Comparison of ENCODE assay signal across 9 mouse cellular contexts in the genomic region with DNA sequence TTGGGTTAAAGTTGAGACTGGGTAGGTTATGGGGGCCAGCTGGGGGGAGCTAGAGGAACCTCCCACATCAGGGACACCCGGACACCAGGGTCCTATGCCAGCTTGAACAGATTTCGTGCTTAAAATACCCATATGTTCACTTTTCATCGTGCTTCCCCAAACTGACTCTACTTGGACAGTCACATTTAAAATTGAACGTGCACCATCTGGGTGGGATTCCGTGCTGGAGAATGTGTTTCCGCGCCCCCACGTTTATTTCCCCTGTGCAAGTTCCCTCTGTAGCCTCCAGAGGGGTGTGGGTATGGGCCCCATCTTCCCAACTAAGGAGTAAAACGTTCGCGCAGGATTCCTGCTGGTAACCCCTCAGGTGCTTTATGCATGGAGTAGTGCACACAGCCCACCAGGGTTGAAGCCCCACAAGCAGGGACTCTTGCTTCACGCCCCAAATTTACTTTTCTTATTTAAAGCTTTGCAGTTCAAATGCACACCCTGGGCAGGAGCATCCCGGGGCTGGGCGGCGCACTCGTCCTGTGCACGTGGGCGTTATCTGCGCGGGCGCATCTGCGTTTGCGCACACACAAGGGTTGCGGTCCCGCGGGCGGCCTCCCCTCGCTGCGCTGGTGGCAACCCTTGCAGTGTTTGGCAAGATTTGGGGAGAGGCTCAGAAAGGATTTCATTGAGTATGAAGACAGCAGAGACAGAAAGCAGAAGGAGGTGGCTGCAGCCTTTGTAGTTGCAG. TPM values are rescaled to one million over a fixed set of nuclear protein-coding genes. Genes with fewer than 3 reads are reported as not detected.
DNase-seq lines count a peak whose midpoint lies in the region; ATAC-seq and TF ChIP-seq lines count a peak whose summit lies in the region.
"Had no signal": no experiment of that assay in that cellular context is flagged by ENCODE, and none has a peak within 500 bp of the region (broad histone marks: within the 10 kb centered on the region; RNA-seq: fewer than 3 reads in every experiment).

No protein-coding gene starts in this region.

- H3K27ac ChIP-seq in heart, embryonic 10.5 days = no peak overlapping the region
- no peak overlapping the region for H3K27ac ChIP-seq in ES-E14 (ENCODE audit: insufficient read depth, low read depth, low read length, poor library complexity, severe bottlenecking)
- H3K27ac ChIP-seq in hindbrain, embryonic 11.5 days (ENCODE audit: low read depth, low read length) = no peak overlapping the region
- no peak overlapping the region for H3K27ac ChIP-seq in limb, embryonic 15.5 days

- ATAC-seq in hindbrain, embryonic 11.5 days (ENCODE audit: low FRiP score) = no peak
- no peak for ATAC-seq in limb, embryonic 15.5 days (ENCODE audit: insufficient number of reproducible peaks, low FRiP score, low TSS enrichment, low read depth)
- no peak for ATAC-seq in megakaryocyte-erythroid progenitor cell, adult 5-6 weeks (replicated peaks; ENCODE audit: low FRiP score, low TSS enrichment, poor library complexity, severe bottlenecking)

- in situ Hi-C loops in ES-E14 (cut with MboI; ENCODE audit: low sequenced_read_pairs in 2 of 2, unreplicated experiment in 2 of 2) = no loop called here

- H3K36me3 ChIP-seq in heart, embryonic 10.5 days = no peaks in the 10 kb centered on the region
- H3K36me3 ChIP-seq in ES-E14 (ENCODE audit: control insufficient read depth, insufficient read depth, low read length, poor library complexity, severe bottlenecking) = no peaks in the 10 kb centered on the region
- no peaks in the 10 kb centered on the region for H3K36me3 ChIP-seq in hindbrain, embryonic 11.5 days (ENCODE audit: control insufficient read depth, insufficient read depth, low read length)
- H3K36me3 ChIP-seq in limb, embryonic 15.5 days = no peaks in the 10 kb centered on the region

- no peak for DNase-seq in heart, embryonic 10.5 days (ENCODE audit: low spot score)
- no peak for DNase-seq in heart, adult 18-20 months
- DNase-seq in ES-E14 (ENCODE audit: low read depth, low spot score) (peak; percentile 28), liver (no peak)
- peak; percentile 23 for DNase-seq in hindbrain, embryonic 11.5 days (ENCODE audit: low spot score)
- no peak for DNase-seq in ovary, adult 18-20 months (ENCODE audit: low spot score)

- WGBS in heart, embryonic 10.5 days = 3% methylated on average over 29 of the region's 29 CpGs
- WGBS in hindbrain, embryonic 11.5 days = 3% methylated on average over 29 of the region's 29 CpGs
- 3% methylated on average over 29 of the region's 29 CpGs for WGBS in limb, embryonic 15.5 days

- H3K9ac ChIP-seq in ES-E14 (ENCODE audit: insufficient read depth, low read depth, low read length, poor library complexity, severe bottlenecking) = no peak overlapping the region
- no peak overlapping the region for H3K9ac ChIP-seq in hindbrain, embryonic 11.5 days (ENCODE audit: low read depth, low read length)
- H3K9ac ChIP-seq in limb, embryonic 15.5 days = no peak overlapping the region

- peaks cover 55% of the 10 kb centered on the region for H3K27me3 ChIP-seq in heart, embryonic 10.5 days (ENCODE audit: insufficient read depth, poor library complexity, severe bottlenecking)
- peaks cover 35% of the 10 kb centered on the region for H3K27me3 ChIP-seq in hindbrain, embryonic 11.5 days (ENCODE audit: control insufficient read depth, insufficient read depth, low read length)
- H3K27me3 ChIP-seq in limb, embryonic 15.5 days = peaks cover 50% of the 10 kb centered on the region

- H3K4me2 ChIP-seq in hindbrain, embryonic 11.5 days (replicated peaks; ENCODE audit: low read depth, low read length) = peak overlapping the region; percentile 6
- peak overlapping the region; percentile 8; the same call in 1 of the 2 replicates for H3K4me2 ChIP-seq in limb, embryonic 15.5 days

- peaks cover 15% of the 10 kb centered on the region for H3K4me1 ChIP-seq in heart, embryonic 10.5 days
- H3K4me1 ChIP-seq in ES-E14 (ENCODE audit: control insufficient read depth in 2 of 2, insufficient read depth in 2 of 2, low read length in 2 of 2, poor library complexity in 1 of 2) = peaks cover 0 to 11% of the 10 kb centered on the region in 2 experiments; a peak in 2 of 4 replicates
- 0 out of 2 replicates have a peak, but pooled peaks cover 7% of the 10 kb centered on the region for H3K4me1 ChIP-seq in hindbrain, embryonic 11.5 days (replicated peaks; ENCODE audit: control insufficient read depth, insufficient read depth, low read length)
- H3K4me1 ChIP-seq in limb, embryonic 15.5 days = peaks cover 19% of the 10 kb centered on the region

- peak overlapping the region; percentile 65 for H3K4me3 ChIP-seq in heart, embryonic 10.5 days
- H3K4me3 ChIP-seq in ES-E14 (ENCODE audit: insufficient read depth in 1 of 2, low read depth in 1 of 2, low read length in 2 of 2, poor library complexity in 1 of 2, severe bottlenecking in 1 of 2) = peak overlapping the region in 1 of 2 experiments; percentile 21; a peak in 1 of 4 replicates
- no peak overlapping the region for H3K4me3 ChIP-seq in hindbrain, embryonic 11.5 days (ENCODE audit: low read depth, low read length)
- 0 out of 2 replicates have a peak overlapping the region, but pooled peaks have one; percentile 7 for H3K4me3 ChIP-seq in limb, embryonic 15.5 days
- H3K4me3 ChIP-seq: myocyte had no signal

- no peaks in the 10 kb centered on the region for H3K9me3 ChIP-seq in heart, embryonic 10.5 days
- no peaks in the 10 kb centered on the region for H3K9me3 ChIP-seq in ES-E14 (ENCODE audit: control insufficient read depth, insufficient read depth, low read depth, low read length)
- no peaks in the 10 kb centered on the region for H3K9me3 ChIP-seq in hindbrain, embryonic 11.5 days (ENCODE audit: control insufficient read depth, low read length)
- H3K9me3 ChIP-seq in limb, embryonic 15.5 days = no peaks in the 10 kb centered on the region

TF ChIP-seq in ES-E14, 5 proteins besides CTCF, POLR2A, EP300 and RAD21:
- TF ChIP-seq ZC3H11A (IDR thresholded peaks at IDR 0.05; ENCODE audit: borderline replicate concordance, low read depth, low read length) (no peak), MAFK (IDR thresholded peaks at IDR 0.05; ENCODE audit: insufficient read depth, low read depth, low read length) (no peak), CHD2 (IDR thresholded peaks at IDR 0.05; ENCODE audit: low read depth, low read length) (no peak), HCFC1 (IDR thresholded peaks at IDR 0.05; ENCODE audit: borderline replicate concordance, insufficient read depth, low read length) (no peak), ZNF384 (IDR thresholded peaks at IDR 0.05; ENCODE audit: low read depth, low read length) (no peak)

RNA-seq across cellular contexts. Expression of a gene that starts 21.6 kb away (rescaled TPM):
- not detected in 2 replicates for polyA plus RNA-seq in heart, embryonic 10.5 days (2016; fragmentation: Nextera tagmentation; extraction: Ambion mirVana)
- not detected for total RNA-seq in heart, adult 18-20 months (2021)
- not detected in 2 replicates for total RNA-seq in ES-E14 (2012; rRNA removed)
- not detected in 2 replicates for polyA plus RNA-seq in hindbrain, embryonic 11.5 days (2014; fragmentation: Nextera tagmentation; extraction: Ambion mirVana)
- not detected in 2 replicates for polyA plus RNA-seq in limb, embryonic 15.5 days (2015; fragmentation: Nextera tagmentation; extraction: Ambion mirVana)
- not detected in 2 replicates for total RNA-seq in megakaryocyte-erythroid progenitor cell, adult 5-6 weeks (2014; fragmentation: Nextera tagmentation)
- total RNA-seq in megakaryocyte-erythroid progenitor cell, adult 5-6 weeks (2017) = not detected in 2 replicates
- polyA plus RNA-seq: myocyte had no signal

RNA-seq across cellular contexts. Expression of a gene that starts 34.8 kb away (rescaled TPM):
- polyA plus RNA-seq in heart, embryonic 10.5 days (2016; fragmentation: Nextera tagmentation; extraction: Ambion mirVana) = not detected in 2 replicates
- total RNA-seq in heart, adult 18-20 months (2021) = not detected
- not detected in 2 replicates for total RNA-seq in ES-E14 (2012; rRNA removed)
- polyA plus RNA-seq in hindbrain, embryonic 11.5 days (2014; fragmentation: Nextera tagmentation; extraction: Ambion mirVana) = not detected in 2 replicates
- polyA plus RNA-seq in limb, embryonic 15.5 days (2015; fragmentation: Nextera tagmentation; extraction: Ambion mirVana) = not detected in 2 replicates
- total RNA-seq in megakaryocyte-erythroid progenitor cell, adult 5-6 weeks (2014; fragmentation: Nextera tagmentation) = not detected in 2 replicates
- not detected in 2 replicates for total RNA-seq in megakaryocyte-erythroid progenitor cell, adult 5-6 weeks (2017)
- polyA plus RNA-seq: myocyte had no signal

RNA-seq across cellular contexts. Expression of a gene that starts 43.3 kb away (rescaled TPM):
- polyA plus RNA-seq in heart, embryonic 10.5 days (2016; fragmentation: Nextera tagmentation; extraction: Ambion mirVana) = not detected in 2 replicates
- not detected for total RNA-seq in heart, adult 18-20 months (2021)
- not detected in 2 replicates for total RNA-seq in ES-E14 (2012; rRNA removed)
- polyA plus RNA-seq in hindbrain, embryonic 11.5 days (2014; fragmentation: Nextera tagmentation; extraction: Ambion mirVana) = not detected in 2 replicates
- polyA plus RNA-seq in limb, embryonic 15.5 days (2015; fragmentation: Nextera tagmentation; extraction: Ambion mirVana) = not detected in 2 replicates
- not detected in 2 replicates for total RNA-seq in megakaryocyte-erythroid progenitor cell, adult 5-6 weeks (2014; fragmentation: Nextera tagmentation)
- not detected in 2 replicates for total RNA-seq in megakaryocyte-erythroid progenitor cell, adult 5-6 weeks (2017)
- polyA plus RNA-seq: myocyte had no signal

Comparison
In these comparisons a context has a peak if more than half of its experiments do, and no peak if none do; other contexts are left out.
1. DNase-seq: peak in ES-E14 (single experiment) and hindbrain, embryonic 11.5 days (single experiment); none in heart, embryonic 10.5 days (single experiment), heart, adult 18-20 months (0 of 2), ovary, adult 18-20 months (single experiment) and liver (single experiment).